Mouse (Mus musculus): ENCODE measurements around the gene Hmgb1.

DNA sequence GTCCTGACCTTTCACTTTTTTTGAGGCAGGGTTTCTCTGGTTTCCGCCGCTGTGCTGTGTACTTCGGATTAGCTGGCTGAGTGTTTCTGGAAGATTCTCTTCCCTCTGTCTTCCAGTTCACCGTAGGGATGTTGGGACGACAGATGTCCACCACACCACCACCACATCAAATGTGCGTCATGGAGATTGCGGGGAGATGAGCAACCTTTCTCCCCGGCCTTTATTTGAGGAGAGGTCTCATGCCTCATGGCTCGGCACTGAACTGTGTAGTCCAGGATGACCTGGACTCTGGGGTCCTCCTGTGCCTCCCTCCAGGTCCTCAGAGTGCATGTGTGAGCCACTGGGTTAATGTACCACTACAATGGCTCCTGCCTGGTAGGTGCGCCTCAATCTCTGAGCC lies 115.5 kb downstream of the Hmgb1 start:
- TF ChIP-seq POLR2A (IDR thresholded peaks at IDR 0.05; ENCODE audit: extremely low read depth, insufficient read depth, low read length) (no peak), CTCF (IDR thresholded peaks at IDR 0.05; ENCODE audit: extremely low read depth, insufficient read depth, low read length) (no peak)
